Mouse (Mus musculus) cortical plate, adult 2 months (tissue): ENCODE measurements around the gene Cldn2. TPM values are rescaled to one million over a fixed set of nuclear protein-coding genes. Genes with fewer than 3 reads are reported as not detected.
"Not testable (repeated sequence)": the region's sequence is repeated elsewhere in the genome, so short reads cannot be mapped to it uniquely, and the experiment has no call there.

Experiments used
- H3K27ac ChIP-seq: fragments of 200-500 bp; 2 replicates; pipeline ENCODE4 v1.5.1; 2012; ENCODE audit warnings: low read length, control low read depth, inconsistent platforms; ENCODE audit not compliant: insufficient read depth
- H3K4me1 ChIP-seq: fragments of 200-500 bp; 2 replicates; pipeline ENCODE4 v1.6.1; 2011; ENCODE audit warnings: low read length; ENCODE audit not compliant: control insufficient read depth, insufficient read depth
- H3K4me3 ChIP-seq: fragments of 200-500 bp; 2 replicates; pipeline ENCODE4 v1.5.1; 2011; ENCODE audit warnings: mild to moderate bottlenecking, low read length, control low read depth; ENCODE audit not compliant: insufficient read depth
- CTCF ChIP-seq: fragments of 200-500 bp; IDR thresholded peaks from 2 replicates; pipeline ENCODE4 v1.5.1; 2011; ENCODE audit warnings: mild to moderate bottlenecking, control low read depth, low read length; ENCODE audit not compliant: insufficient read depth; ENCODE audit errors: extremely low read depth
- POLR2A ChIP-seq: fragments of 200-500 bp; IDR thresholded peaks from 2 replicates; pipeline ENCODE4 v1.6.1; 2011; ENCODE audit warnings: mild to moderate bottlenecking, low read length, control low read depth; ENCODE audit not compliant: insufficient read depth; ENCODE audit errors: extremely low read depth
- polyA plus RNA-seq: library from polyadenylated mRNA; depleted of rRNA; stranded (reverse); fragments of >200 nt; gene quantifications from 2 replicates; pipeline ENCODE4 v1.2.3, GENCODE M21; 2012; rRNA removed

Gene Cldn2
- polyA plus RNA-seq = 0.06 and 0.21 TPM in 2 replicates

DNA sequence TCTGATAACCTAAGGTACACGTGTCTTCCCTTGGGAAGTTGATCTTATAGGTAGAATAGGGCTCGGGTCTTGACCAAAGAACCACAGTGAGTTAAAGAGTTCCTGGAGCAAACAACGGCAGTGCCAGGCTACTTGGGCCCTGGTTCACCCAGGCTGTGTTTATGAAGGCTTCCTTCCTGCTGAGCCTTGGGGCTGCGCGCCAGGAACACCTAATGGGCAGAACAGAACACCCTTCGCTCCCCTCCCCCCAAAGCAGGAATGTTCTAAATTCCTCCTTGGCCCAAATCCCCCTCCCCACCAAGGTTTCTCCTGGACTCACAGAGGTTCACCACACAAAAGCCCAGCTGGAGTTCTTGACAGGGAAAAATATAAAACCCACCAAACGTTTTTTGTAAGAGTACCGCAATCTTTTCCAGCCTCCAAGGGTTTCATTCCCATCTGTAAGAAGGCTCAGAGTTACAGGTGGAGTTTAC lies at the start of gene Cldn2:
TSS of gene Cldn2 (plus strand) at position 423 of the 473 bp plus-strand sequence.
- H3K4me1 ChIP-seq = no peaks in the 10 kb centered on the region
- no peak for TF ChIP-seq POLR2A
- TF ChIP-seq CTCF = no peak
- H3K4me3 ChIP-seq = no peak within 1 kb of the TSS

DNA sequence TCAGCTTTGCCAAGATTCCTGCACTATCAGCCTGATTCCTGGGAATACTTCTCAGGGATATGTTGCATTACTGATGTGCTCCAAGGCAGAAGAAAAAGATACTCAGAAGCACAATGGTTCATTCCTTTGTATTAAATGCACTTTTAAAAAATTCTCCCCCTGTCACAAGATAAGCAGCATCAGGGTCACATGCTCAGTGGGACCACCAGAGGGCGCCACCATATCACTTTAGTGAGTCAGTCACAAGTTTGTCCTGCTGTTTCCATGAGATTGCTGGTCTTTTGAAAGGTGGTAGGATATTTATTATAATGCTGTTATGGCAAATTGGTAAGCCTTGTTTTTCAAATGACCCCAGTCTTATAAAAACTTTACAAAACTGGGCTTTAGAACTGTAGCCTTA lies 48.8 kb upstream of the Cldn2 start:
- Histone ChIP-seq H3K4me1 (no peaks in the 10 kb centered on the region), H3K4me3 (no peak overlapping the region), H3K27ac (no peak overlapping the region)
- TF ChIP-seq CTCF (peak; percentile 45; the same call in 1 of the 2 replicates), POLR2A (no peak)

More for the DNA sequence above, at the start of gene Cldn2:
- H3K27ac ChIP-seq = no peak within 1 kb of the TSS

DNA sequence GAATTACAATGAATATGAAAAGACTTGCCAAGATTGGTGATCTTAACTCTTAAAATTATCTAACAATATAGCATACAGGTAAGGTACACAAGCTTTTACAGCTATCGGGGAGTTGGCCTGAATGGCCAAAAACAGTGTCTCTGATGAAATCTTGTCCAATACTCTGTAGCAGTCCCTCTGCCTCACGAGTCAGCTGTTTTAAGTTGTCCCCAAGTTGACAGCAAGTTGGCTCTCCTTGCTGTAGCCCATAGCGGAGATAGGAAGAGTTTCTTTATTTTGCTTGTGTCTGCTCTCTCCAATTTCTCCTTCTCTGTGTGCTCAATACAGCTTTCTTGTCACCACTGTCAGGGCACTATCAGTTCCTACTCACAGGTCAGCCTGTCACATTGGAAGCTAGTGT lies 42.0 kb upstream of the Cldn2 start:
- H3K4me3 ChIP-seq, H3K27ac ChIP-seq, H3K4me1 ChIP-seq: not testable (repeated sequence)

DNA sequence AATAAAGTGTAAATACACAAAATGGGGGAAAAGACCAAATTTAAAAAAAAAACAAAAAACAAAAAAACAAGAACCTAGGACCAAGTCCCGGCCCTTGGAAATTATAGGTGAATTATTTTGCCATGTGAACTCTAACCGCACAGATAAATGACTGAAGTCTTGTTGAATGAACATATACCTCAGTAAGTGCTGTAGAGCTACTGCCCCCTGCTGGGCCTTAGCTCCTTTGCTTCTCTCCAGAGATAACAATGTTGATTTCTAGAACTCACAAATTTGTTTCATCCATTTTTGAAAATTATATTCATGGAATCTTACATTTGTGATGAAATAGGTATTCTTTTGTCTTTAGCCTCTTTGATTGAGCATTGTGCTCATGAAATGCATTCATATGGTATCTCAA lies 38.1 kb upstream of the Cldn2 start:
- no peak overlapping the region for H3K4me3 ChIP-seq
- no peaks in the 10 kb centered on the region for H3K4me1 ChIP-seq
- no peak overlapping the region for H3K27ac ChIP-seq
- TF ChIP-seq POLR2A (no peak), CTCF (peak; percentile 36; the same call in 1 of the 2 replicates)

DNA sequence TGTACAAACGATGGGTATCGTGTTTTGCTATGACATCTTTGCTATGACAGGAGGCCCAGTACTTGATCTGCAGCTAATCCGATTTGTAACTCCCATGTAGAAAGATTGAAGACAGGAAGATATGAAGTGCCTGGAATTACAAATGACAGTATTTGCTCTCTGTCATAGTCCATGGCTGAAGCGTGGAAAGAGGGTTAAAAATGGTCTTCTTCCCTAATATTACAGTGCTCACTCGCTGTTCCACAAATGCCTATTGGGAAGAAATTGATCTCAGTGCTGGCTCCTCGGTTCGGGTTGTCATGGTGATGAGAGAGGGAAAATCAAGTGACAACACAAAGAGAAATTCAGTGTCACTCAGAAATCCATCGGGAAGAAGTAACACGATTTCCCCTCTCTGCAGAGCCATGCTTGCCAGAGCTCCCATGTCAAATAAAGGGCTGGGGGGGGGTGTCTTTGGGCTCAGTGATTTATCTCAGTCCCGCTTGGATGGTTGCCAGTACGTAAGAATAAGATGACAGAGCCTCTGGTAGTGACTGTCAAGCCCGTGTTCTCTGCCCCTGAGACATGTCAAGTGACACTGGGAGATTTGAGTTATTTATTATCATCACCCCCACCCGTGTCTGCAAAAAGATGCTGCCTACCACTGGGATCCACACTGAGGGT lies 30.5 kb upstream of the Cldn2 start:
- no peaks in the 10 kb centered on the region for H3K4me1 ChIP-seq
- no peak overlapping the region for H3K27ac ChIP-seq
- no peak overlapping the region for H3K4me3 ChIP-seq
- TF ChIP-seq POLR2A (no peak), CTCF (no peak)

DNA sequence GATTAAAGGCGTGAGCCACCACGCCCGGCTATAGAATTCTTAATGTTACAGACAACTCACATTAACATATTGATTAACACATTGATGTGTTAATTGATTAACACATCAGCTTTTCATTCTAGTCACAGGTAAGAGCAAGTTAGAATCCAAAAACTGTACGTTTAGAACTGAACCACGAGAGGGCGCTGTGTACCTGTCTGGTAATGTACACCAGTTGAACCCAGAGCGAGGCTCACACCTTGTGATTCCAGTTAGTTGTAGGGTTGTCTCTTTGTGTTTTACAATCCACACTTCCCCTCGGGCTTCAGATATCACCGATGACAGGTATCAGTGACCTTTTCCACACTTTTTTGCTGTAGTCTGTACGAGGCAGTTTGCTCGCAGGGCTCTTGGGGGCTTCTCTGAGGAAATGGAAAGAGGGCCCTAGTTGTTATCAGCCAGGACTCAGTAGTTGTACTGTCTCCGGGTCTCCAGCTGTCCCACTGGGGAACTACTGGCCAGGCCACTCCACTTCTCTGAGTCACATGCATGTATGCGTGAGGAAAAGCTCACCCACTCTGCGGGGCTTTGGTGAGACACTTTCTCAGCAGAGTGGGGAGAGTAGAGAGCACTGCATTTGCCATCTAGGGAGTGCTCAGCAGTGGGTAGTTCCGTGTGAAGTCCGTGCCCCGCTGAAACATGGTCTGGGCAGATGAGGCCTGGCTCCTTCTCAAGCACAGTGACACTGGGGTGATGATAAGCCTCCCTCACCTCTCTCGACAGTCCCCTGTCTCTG lies 26.1 kb upstream of the Cldn2 start:
- Histone ChIP-seq H3K27ac (no peak overlapping the region), H3K4me3 (no peak overlapping the region), H3K4me1 (no peaks in the 10 kb centered on the region)
- TF ChIP-seq POLR2A = no peak
- peak; percentile 54 for TF ChIP-seq CTCF

DNA sequence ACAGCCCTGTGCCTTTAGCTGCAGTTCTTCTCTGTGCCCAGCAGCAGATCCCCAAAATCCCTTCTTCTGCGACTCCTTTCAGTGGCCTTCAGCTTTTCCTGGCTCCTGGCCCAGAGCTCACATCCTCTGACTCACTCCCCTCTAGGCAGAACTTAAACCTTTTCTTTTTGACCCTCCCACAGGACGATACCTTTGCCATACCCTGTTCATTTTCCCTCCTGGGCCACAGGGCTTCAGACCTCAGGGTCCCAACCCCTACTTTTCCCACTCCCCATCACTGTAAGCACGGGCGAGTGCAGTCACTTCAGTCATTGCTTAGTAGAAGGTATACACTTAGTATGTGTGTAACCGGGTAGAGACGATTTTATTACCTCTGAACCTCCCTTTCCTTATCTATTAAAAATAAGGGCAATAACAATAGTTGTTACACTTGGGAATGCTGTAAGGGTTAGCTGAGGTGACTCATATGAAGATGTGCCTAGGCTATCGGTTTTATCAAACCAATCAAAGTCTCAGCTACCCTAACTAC lies 25.5 kb upstream of the Cldn2 start:
- no peak overlapping the region for H3K4me3 ChIP-seq
- no peak for TF ChIP-seq POLR2A
- H3K27ac ChIP-seq = no peak overlapping the region
- H3K4me1 ChIP-seq = no peaks in the 10 kb centered on the region

DNA sequence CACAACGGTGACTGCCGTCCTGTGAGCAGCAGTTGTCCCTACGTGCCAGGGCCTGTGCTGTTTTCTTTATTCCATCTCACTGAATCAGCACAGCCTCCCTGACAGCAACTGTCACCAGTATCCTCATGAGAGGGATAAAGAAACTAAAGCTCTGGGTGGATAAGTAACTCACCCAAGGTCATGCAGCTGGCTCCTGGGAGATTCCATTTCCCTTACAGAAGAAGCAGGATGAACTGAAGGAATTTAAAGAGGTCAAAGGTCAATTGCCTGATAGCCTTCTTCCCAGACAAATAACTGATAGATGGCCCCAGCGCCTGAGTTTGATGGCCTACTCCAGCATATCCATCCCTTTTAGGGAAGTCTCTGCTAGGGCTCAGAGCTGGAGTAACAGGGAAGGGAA lies 23.3 kb upstream of the Cldn2 start:
- no peak overlapping the region for H3K27ac ChIP-seq
- no peaks in the 10 kb centered on the region for H3K4me1 ChIP-seq
- TF ChIP-seq POLR2A = no peak
- TF ChIP-seq CTCF = no peak
- H3K4me3 ChIP-seq = no peak overlapping the region

DNA sequence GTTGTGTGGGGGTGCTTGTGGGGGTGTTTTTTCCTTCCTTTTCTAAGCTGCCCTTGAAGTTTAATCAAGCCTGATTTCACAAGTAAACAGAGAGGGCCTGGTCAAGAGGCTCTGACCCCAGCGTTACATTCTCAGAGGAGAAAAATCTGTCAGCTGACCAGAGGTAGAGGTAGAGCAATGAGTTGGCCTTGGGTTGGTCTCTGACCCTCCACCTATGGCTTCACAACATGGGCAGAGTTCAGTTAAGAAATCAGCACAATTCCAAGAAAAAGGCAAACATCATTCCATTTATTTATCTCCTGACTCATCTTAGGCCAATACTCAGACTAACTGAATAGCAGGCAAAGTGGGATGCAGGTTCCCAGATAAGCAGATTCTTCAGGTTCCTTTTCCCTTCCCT lies 21.7 kb upstream of the Cldn2 start:
- H3K27ac ChIP-seq = no peak overlapping the region
- TF ChIP-seq CTCF (no peak), POLR2A (no peak)
- no peaks in the 10 kb centered on the region for H3K4me1 ChIP-seq
- no peak overlapping the region for H3K4me3 ChIP-seq

DNA sequence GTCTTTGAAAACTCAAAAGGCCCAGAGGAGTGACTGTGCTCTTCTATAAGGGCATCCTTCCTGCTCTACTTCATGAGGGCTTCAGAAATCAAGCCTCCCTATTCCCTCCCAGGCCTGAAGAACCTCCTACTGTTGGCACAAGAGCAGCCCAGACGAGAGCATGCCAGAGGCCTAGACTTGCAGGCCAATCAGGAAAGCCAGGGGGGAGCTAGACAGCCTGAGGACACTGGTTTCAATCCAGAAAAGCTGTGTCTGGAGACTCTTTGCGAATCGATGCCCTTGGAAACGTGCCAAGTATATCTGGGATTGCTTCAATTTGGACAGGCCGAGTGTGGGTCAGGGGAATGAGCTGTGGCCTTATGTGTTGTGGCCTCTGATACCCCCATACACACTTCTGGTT lies 21.2 kb upstream of the Cldn2 start:
- Histone ChIP-seq H3K27ac (no peak overlapping the region), H3K4me1 (no peaks in the 10 kb centered on the region), H3K4me3 (no peak overlapping the region)
- TF ChIP-seq POLR2A (no peak), CTCF (no peak)

DNA sequence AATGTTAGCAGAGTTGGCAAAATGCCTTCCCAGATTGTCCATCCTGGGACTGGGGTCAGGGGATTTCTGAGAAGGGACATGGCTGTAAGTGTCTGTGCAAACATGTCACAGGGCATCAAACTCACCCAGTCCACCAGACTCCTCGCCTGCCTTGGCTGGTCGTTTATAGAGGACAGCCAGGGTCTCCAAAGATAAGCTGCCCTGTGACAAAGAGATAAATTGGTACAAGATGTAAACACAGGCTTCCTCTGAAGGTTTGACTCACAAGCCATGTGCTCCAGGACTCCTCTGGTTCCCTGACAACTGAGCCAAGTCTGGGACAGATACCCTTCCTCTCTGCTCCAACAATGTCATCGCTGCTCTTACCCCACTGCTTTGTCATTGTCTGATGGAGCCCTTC lies 19.6 kb upstream of the Cldn2 start:
- Histone ChIP-seq H3K4me3 (no peak overlapping the region), H3K27ac (no peak overlapping the region), H3K4me1 (no peaks in the 10 kb centered on the region)
- TF ChIP-seq CTCF (no peak), POLR2A (no peak)
